Mouse (Mus musculus) hindbrain, embryonic 13.5 days (tissue): ENCODE results near the gene Gatd1. TPM values are rescaled to one million over a fixed set of nuclear protein-coding genes. Genes with fewer than 3 reads are reported as not detected.

Experiments used
- ATAC-seq: fragments of 200-750 bp; cut with Nextera tagmentation; 2 replicates; pipeline ENCODE4 v1.8.0; 2017; ENCODE audit warnings: moderate TSS enrichment; ENCODE audit not compliant: low FRiP score
- H3K27ac ChIP-seq: fragments of 300-500 bp; sonication (generic); 2 replicates; pipeline ENCODE4 v1.5.1; 2015; ENCODE audit warnings: inconsistent platforms, mild to moderate bottlenecking, moderate library complexity
- H3K27me3 ChIP-seq: fragments of 300-500 bp; sonication (generic); 2 replicates; pipeline ENCODE4 v1.6.1; 2015; ENCODE audit warnings: mild to moderate bottlenecking, inconsistent platforms
- H3K36me3 ChIP-seq: fragments of 300-500 bp; sonication (generic); 2 replicates; pipeline ENCODE4 v1.6.1; 2015; ENCODE audit warnings: mild to moderate bottlenecking, inconsistent platforms
- H3K4me1 ChIP-seq: fragments of 300-500 bp; sonication (generic); replicated peaks from 2 replicates; pipeline ENCODE4 v1.6.1; 2015; ENCODE audit warnings: inconsistent platforms
- H3K4me2 ChIP-seq: fragments of 300-500 bp; sonication (generic); 2 replicates; pipeline ENCODE4 v1.6.1; 2015; ENCODE audit warnings: inconsistent platforms, mild to moderate bottlenecking, moderate library complexity
- H3K4me3 ChIP-seq: fragments of 300-500 bp; sonication (generic); 2 replicates; pipeline ENCODE4 v1.5.1; 2015; ENCODE audit warnings: mild to moderate bottlenecking, inconsistent platforms
- H3K9ac ChIP-seq: fragments of 300-500 bp; sonication (generic); 2 replicates; pipeline ENCODE4 v1.6.1; 2015; ENCODE audit warnings: mild to moderate bottlenecking, inconsistent platforms
- H3K9me3 ChIP-seq: fragments of 300-500 bp; sonication (generic); 2 replicates; pipeline ENCODE4 v1.6.1; 2016; ENCODE audit warnings: inconsistent platforms
- WGBS: fragments of 180-500 bp; shearing (Covaris S2); methylation state at CpG from one replicate; pipeline ENCODE4 v1.1.7; 2015; 5-methylcytosine and 5-hydroxymethylcytosine counted together
- polyA plus RNA-seq: library from polyadenylated mRNA; unstranded; fragments of >200 nt; fragmentation: Nextera tagmentation; extraction: Ambion mirVana; gene quantifications from 2 replicates; pipeline ENCODE4 v1.2.1, GENCODE M21; 2015

Gene Gatd1
- polyA plus RNA-seq, 1 experiment from 2014 or later: 57.4 TPM

DNA sequence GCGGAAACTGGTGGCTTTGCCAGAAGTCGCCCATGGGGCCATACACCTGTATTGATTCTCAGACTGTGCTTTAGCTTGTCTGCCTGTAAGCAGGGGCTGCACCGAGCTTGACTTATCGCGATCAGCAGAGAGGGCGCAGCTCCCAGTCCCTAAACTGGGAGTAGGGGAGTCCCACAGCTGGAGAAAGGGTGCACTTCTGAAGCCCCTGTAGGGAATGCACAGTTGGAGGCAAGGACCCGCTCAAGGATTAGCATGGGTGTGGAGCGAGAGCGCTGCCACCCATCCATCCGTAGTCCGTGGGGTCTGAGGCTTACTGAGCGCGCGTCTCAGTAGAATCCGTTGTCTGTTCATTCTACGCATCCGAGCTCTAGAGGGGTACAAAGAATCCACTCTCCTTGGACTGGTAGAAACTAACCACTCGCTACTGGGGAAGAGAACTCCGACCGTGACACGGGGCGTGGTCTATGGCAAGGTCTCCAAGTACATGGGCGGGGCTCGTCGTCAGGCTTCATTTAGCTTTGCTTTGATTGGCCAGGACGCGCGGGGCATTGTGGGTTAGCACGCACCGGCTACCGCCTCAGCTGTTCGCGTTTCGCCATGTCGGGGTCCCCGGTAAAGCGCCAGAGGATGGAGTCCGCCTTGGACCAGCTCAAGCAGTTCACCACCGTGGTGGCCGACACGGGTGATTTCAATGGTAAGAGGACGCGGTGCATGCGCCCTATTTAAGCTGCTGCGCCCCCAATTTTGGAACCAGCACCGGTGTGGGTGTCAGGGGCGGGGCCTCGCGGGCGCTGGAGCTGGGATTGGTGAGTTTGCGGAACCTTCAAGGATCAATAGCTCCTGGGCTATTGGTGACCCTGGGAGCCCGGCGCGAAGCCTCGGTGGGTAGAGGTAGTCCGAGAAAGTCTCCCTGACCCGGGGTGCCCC is 22.0 kb downstream of the Gatd1 start, which contains the start of gene Taldo1:
TSS of gene Taldo1 (plus strand) at position 575 of the 927 bp plus-strand sequence.
- H3K9ac ChIP-seq: peak within 1 kb of the TSS; percentile 89
- H3K27ac ChIP-seq: peak within 1 kb of the TSS; percentile 88
- under 1% methylated on average over 57 of the region's 57 CpGs for WGBS
- H3K9me3 ChIP-seq: no peaks in the 10 kb centered on the region
- H3K27me3 ChIP-seq: peaks cover 13% of the 10 kb centered on the region; the same call in 1 of the 2 replicates
- peak within 1 kb of the TSS; percentile 94 for H3K4me2 ChIP-seq
- peak within 1 kb of the TSS; percentile 67 for H3K4me3 ChIP-seq
- ATAC-seq: peak; percentile 94
- H3K36me3 ChIP-seq: peaks cover 14% of the 10 kb centered on the region
- H3K4me1 ChIP-seq: peaks cover 16% of the 10 kb centered on the region

DNA sequence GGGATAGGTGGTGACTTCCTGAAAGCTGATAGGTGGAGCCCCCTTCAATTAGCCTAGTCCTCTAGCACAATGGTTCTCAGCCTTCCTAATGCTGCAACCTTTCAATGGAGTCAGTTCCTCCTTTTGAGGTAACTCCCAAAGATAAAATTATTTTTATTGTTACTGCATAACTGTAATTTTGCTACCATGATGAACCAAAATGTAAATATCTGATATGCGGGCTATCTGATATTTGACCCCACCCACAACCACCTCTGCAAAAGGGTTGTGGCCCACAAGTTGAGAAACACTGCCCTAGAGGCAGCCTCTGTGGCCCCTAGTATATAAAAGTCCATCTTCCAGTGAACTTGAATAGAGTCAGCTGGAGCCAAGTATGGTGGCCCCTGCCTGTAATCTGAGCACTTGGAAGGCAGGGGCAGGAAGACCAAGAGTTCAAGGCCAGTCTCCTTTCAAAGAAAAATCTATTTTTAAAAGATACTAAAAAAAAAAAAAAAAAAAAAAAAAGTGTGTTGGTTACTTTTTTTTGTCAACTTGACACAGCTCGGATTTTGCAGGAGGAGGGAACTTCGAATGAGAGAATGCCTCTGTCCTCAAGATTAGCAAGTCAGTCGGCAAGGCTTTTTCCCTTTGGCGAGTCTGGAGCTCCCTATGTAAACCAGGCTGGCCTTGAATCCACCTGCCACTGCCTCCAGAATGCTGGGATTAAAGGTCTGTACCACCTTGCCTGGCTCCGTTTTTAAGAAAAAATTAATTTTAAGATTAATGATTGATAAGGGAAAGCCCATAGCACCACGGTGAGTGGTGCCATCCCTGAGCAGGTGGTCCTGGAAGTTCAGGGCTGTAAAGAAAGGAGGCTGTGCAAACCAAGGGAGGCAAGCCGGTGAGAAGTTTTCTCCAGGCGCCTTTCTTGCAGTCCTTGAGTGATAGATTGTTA is 23.3 kb downstream of the Gatd1 start:
- 62% methylated on average over 9 of the region's 9 CpGs for WGBS
- Histone ChIP-seq H3K36me3 (peaks cover 1% of the 10 kb centered on the region; the same call in 1 of the 2 replicates), H3K9ac (no peak overlapping the region), H3K4me2 (peak overlapping the region; percentile 94; the same call in 1 of the 2 replicates), H3K4me3 (no peak overlapping the region), H3K4me1 (peaks cover 16% of the 10 kb centered on the region), H3K27me3 (peaks cover 13% of the 10 kb centered on the region; the same call in 1 of the 2 replicates), H3K9me3 (no peaks in the 10 kb centered on the region), H3K27ac (no peak overlapping the region)
- no peak for ATAC-seq

DNA sequence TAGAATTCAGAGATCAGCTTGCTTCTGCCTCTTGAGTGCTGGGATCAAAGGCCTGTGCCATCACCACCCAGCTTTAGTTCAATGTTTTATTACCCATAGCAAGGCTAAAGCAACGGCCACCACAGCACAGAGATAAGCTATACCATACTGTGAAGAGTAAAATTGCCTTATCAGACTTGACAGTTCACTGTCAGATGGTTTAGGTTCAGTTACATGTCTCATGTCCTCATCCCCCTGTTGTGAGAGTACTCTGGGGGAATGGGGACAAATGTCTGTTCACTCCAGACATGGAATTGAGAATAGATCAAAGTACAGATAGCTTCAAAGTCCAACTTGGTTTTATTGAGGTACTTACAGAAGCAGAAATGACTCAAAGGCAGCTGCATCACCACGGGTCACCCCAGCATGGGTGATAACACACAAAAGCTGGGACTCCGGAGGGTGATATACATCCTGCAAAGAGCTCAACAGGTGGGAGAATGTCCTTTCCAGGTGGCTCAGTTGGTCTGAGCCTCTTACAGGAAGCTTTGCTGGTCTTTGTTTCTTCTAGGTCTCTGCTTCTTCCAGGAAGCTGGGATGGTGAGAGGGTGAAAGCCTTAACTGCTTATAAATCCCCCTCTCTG is 25.3 kb downstream of the Gatd1 start:
- Histone ChIP-seq H3K9ac (no peak overlapping the region), H3K27ac (no peak overlapping the region), H3K36me3 (no peaks in the 10 kb centered on the region), H3K4me2 (no peak overlapping the region), H3K27me3 (peaks cover 13% of the 10 kb centered on the region; the same call in 1 of the 2 replicates), H3K4me1 (peaks cover 14% of the 10 kb centered on the region), H3K9me3 (no peaks in the 10 kb centered on the region), H3K4me3 (no peak overlapping the region)
- ATAC-seq: no peak
- 61% methylated on average over 3 of the region's 3 CpGs for WGBS

DNA sequence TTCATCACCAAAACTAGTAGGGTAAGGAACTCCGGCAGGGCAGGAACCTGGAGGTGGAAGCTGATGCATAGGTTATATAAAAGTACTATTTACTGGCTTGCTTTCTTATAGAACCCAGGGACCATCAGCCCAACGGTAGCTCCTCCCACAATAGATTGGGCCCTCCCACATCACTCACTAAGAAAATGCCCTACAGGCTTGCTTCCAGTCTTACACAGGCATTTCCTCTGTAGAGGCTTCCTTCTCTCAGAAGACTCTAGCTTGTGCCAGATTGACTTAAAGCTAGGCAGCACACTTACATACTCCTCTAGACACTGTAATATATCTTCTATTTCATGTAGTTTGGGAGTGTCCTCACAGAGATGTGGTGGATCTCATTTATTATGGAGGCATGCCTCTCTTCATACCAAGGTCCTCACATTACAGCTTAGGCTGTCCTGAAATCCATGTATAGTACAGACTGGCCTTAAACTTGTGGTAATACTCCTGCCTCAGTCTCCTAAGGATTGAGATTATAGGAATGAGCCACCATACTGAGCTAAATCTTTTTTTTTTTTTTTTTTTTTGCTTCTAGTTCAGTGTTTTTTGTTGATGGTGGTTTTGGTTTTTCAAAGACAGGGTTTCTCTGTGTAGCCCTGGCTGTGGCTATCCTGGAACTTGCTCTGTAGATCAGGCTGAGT is 26.0 kb downstream of the Gatd1 start:
- Histone ChIP-seq H3K9ac (no peak overlapping the region), H3K27ac (no peak overlapping the region), H3K4me2 (no peak overlapping the region)

DNA sequence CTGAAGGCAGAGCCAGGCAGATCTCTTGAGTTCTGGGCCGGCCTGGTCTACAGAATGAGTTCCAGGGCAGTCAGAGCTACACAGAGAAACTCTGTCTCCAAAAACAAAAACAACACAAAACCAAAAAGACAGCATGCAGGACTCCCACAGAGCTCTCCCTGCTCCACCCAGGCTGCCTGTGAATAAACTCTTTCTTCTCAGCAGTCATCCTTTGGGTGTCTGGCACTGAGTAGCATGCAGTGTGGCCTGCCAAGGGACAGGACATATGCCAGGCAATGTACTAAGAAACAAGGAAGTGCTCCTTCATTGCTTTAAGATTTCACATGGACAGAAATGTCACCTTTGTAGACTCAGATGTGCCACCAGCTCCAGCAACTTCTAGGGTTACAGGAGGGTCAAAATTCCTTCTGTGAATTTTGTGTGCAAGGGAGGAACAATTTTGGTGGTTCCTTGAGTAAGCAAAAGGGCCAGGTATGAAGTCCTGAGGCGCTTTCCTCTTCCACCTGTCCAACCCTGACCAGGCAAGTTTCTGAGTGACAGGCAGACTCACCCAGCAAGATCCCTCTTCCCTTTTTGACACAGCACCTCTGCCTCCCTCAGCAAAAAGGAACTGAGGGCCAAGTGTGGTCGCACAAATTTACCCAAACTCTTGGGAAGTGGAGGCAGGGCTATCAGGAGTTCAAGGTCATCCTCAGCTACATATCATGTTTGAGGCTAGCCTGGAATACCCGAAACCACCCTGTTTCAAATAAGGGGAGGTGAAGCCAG is 32.7 kb downstream of the Gatd1 start:
- no peak for ATAC-seq
- Histone ChIP-seq H3K4me3 (no peak overlapping the region), H3K4me2 (no peak overlapping the region), H3K27ac (no peak overlapping the region), H3K4me1 (no peaks in the 10 kb centered on the region), H3K27me3 (0 out of 2 replicates have a peak, but pooled peaks cover 6% of the 10 kb centered on the region), H3K9me3 (no peaks in the 10 kb centered on the region), H3K36me3 (no peaks in the 10 kb centered on the region), H3K9ac (no peak overlapping the region)
- WGBS: 72% methylated on average over 4 of the region's 4 CpGs

More for the DNA sequence above, 26.0 kb downstream of the Gatd1 start:
- no peaks in the 10 kb centered on the region for H3K9me3 ChIP-seq
- H3K4me1 ChIP-seq: peaks cover 10% of the 10 kb centered on the region
- peaks cover 13% of the 10 kb centered on the region; the same call in 1 of the 2 replicates for H3K27me3 ChIP-seq
- H3K4me3 ChIP-seq: no peak overlapping the region
- ATAC-seq: no peak
- H3K36me3 ChIP-seq: no peaks in the 10 kb centered on the region
- WGBS: 59% methylated on average over 2 of the region's 2 CpGs

DNA sequence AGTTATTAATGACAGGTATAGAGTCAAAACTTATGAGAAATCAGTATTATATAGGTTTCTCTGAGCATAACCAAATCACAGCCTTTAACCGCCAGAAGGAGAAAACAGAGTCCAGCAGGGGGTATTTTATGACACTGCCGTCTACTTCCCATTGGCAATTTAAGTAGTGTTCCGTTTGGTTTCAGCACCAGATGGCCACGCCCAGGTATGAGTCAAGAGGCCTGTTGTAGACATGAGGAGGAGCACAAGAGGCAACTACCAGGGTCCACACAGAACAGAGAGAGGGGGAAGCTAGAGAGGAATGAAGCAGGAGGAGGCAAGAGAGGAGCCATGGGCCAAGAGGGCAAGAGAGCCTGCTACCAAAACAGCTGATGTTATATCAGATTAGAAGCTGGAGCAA is 34.4 kb downstream of the Gatd1 start:
- no peak overlapping the region for H3K4me2 ChIP-seq
- H3K27ac ChIP-seq: no peak overlapping the region
- no peak overlapping the region for H3K9ac ChIP-seq
- no peaks in the 10 kb centered on the region for H3K4me1 ChIP-seq
- WGBS: 72% methylated on average over 4 of the region's 4 CpGs
- H3K4me3 ChIP-seq: no peak overlapping the region
- H3K9me3 ChIP-seq: no peaks in the 10 kb centered on the region
- H3K27me3 ChIP-seq: 0 out of 2 replicates have a peak, but pooled peaks cover 6% of the 10 kb centered on the region
- ATAC-seq: no peak
- no peaks in the 10 kb centered on the region for H3K36me3 ChIP-seq

DNA sequence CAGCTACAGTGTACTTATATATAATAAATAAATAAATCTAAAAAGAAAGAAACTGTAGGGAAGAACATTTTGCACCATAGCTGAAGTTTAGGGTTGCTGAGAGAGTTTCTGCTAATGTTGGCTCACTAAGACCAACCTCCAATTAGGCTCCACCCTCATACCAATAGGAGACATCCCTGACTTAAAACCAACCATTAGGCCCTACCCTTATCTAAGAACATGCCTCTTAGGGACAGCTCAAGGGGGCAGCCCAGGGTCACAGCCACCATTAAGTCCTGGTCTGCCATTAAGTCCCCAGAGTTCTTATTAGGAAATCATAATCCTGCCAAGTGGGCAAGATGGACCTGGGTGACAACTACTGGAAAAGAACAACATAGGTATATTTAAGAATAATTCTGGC is 39.5 kb downstream of the Gatd1 start:
- Histone ChIP-seq H3K4me2 (no peak overlapping the region), H3K4me3 (no peak overlapping the region), H3K9me3 (no peaks in the 10 kb centered on the region), H3K27ac (no peak overlapping the region), H3K36me3 (no peaks in the 10 kb centered on the region), H3K9ac (no peak overlapping the region), H3K27me3 (no peaks in the 10 kb centered on the region), H3K4me1 (no peaks in the 10 kb centered on the region)
- ATAC-seq: no peak

DNA sequence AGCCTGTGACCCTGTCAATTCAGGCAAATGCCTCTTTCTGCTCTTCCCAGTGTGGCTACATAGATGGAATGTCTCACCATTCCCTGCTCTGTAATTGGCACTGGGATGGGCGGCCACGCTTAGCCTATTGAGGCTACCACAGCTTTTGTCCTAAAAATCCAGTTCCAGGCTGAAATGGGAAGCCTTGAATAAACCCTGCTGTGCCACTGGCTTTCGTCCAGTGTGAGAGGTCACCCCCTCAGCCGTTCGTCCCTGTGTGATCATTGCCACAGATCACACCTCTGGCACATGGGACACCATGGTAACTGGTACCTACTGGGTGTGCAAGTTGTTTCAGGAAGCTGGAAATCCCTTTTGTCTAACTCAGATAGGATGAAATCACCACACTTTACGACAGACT is 40.3 kb downstream of the Gatd1 start:
- Histone ChIP-seq H3K4me2 (no peak overlapping the region), H3K36me3 (no peaks in the 10 kb centered on the region), H3K4me1 (no peaks in the 10 kb centered on the region), H3K9ac (no peak overlapping the region), H3K9me3 (no peaks in the 10 kb centered on the region), H3K27me3 (no peaks in the 10 kb centered on the region), H3K27ac (no peak overlapping the region), H3K4me3 (no peak overlapping the region)
- 29% methylated on average over 6 of the region's 6 CpGs for WGBS
- ATAC-seq: no peak

DNA sequence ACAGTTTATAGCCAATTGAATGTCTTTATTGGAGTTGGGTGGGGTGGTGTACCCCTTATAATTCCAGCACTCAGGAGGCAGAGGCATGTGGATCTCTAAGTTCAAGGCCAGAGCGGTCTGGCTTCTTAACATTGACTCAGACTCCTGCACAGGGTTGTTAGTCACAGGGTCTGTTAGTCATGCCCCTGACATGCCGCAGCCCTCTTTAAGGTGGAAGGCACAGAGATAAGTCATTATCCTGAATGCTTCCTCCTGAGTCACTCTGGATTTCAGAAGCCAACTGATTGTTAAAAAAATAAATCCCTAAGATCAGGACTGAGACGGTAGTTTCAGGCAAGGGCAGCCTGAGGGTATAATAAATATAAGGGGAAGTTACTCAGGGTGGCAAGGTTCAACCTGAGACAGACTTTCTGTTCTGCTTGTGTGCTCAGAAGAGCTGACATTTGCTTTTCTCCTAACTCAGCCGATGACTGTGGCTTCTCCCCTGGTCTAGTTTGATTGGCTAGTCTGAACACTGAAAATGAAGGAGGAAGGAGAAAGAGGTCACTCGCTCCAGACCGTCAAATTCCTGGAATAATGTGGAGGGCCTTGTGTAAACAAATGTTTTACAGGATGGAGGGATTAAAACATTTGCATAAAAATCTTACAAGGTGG is 41.9 kb downstream of the Gatd1 start:
- no peak for ATAC-seq
- Histone ChIP-seq H3K27ac (no peak overlapping the region), H3K4me1 (no peaks in the 10 kb centered on the region), H3K9me3 (no peaks in the 10 kb centered on the region), H3K4me3 (no peak overlapping the region), H3K36me3 (no peaks in the 10 kb centered on the region), H3K9ac (no peak overlapping the region), H3K27me3 (0 out of 2 replicates have a peak, but pooled peaks cover 3% of the 10 kb centered on the region), H3K4me2 (no peak overlapping the region)
- WGBS: 68% methylated on average over 6 of the region's 6 CpGs

DNA sequence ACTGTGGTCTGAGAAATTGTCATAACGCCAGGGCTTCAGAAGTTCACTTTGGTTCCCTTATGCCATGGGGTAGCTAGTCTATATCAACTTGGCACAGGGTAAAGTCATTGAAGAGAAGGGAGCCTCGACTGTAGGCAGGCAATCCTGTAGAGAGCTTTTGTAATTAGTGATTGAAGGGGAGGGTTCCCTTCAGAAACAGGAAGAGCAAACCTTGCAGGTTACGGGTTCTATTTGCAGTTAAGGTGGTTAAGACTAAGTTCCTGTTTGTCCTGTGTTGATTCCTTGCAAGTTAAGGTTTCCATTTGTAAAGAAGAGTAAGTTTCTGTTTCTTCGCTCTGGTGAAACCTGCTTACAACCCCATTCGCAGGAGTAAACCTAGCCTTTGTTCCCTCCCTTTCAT is 44.0 kb downstream of the Gatd1 start:
- no peak for ATAC-seq
- WGBS: 62% methylated on average over 5 of the region's 5 CpGs

More for the DNA sequence above, 44.0 kb downstream of the Gatd1 start:
- H3K4me1 ChIP-seq: no peaks in the 10 kb centered on the region
- no peak overlapping the region for H3K4me2 ChIP-seq
- no peak overlapping the region for H3K27ac ChIP-seq
- 0 out of 2 replicates have a peak, but pooled peaks cover 3% of the 10 kb centered on the region for H3K27me3 ChIP-seq
- H3K4me3 ChIP-seq: no peak overlapping the region
- H3K9ac ChIP-seq: no peak overlapping the region
- no peaks in the 10 kb centered on the region for H3K9me3 ChIP-seq
- H3K36me3 ChIP-seq: no peaks in the 10 kb centered on the region
